Mouse (Mus musculus) urinary bladder, postnatal 36 days (tissue): ENCODE data around the gene Capn5.

ENCODE experiments used
- DNase-seq, 2 experiments: peaks; one replicate each; pipeline ENCODE4 v3.0.0; 2022; ENCODE audit warnings: low spot score in 2 of 2, mixed read lengths in 1 of 2

The Capn5 gene

GRCm38 (mm10) chr7:98148721-98149407 is 29.2 kb downstream of the Capn5 start:
- DNase-seq = no peak

- DNase-seq = no peak
Measured at GRCm38 (mm10) chr7:98147766-98148165, 30.3 kb downstream of the Capn5 start.

DNA sequence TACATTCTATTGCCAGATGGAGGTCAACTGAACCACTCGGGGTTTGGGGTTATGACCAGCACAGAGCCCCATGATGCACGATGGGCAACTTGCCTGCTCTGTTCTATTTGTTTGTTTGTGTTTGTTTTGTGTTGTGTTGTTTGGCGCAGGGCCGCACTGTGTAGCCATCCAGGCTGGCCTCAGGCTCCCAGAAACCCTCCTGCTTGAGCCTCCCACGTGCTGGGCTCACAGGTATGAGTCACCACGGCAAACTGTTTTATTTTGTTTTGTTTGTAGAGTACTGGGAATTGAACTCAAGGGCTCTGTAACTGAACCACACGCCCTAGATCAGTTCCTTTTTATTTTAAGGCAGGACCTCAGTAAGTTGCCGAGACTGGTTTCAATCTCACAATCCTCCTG is 31.6 kb downstream of the Capn5 start:
- DNase-seq = no peak

- DNase-seq = no peak
Measured at GRCm38 (mm10) chr7:98145842-98146446, 32.1 kb downstream of the Capn5 start.

DNA sequence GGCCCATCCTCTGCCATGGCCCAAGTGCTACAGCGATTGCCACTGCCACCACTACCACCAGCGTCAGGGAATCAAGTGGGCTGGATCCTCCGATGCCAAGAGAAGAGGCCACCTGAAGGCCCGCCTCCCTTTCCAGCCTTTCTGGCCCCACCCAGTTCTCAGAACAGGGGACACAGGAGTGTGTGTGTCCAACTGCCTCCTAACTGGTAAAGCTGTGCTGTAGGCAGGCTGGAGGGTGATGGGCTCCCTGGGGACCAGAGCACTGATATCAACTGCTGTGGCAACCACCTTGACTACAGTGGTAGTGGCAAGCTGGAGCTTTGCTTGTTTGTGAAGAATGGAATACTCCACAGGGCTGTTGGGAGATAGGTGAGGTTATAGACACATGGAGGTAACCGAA is 32.7 kb downstream of the Capn5 start, which contains the start of gene Omp:
Gene Omp, minus strand, starts transcription at position 101 of the 400 bp plus-strand sequence.
- no peak for DNase-seq

GRCm38 (mm10) chr7:98142648-98143047 is 35.4 kb downstream of the Capn5 start:
- no peak for DNase-seq

GRCm38 (mm10) chr7:98142247-98142646 is 35.8 kb downstream of the Capn5 start:
- DNase-seq = no peak

DNA sequence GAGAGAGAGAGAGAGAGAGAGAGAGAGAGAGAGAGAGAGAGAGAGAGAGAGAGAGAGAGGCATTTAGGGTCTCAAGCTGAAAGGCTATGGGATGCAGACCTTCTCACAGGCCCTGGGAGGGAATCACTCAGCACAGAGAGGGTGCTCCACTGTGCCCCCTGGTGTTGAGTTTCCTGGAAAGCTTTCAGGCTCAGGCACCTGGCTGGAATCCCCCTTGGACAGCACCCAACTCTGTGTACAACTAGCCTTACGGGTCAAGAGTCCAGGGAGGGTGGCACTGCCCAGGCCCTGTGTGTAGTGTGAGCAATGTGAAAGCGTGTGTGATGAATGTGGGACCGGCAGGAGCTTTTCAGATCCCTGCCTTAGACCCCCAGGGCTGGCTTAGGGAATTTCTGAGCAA is 36.9 kb downstream of the Capn5 start:
- no peak for DNase-seq

GRCm38 (mm10) chr7:98140597-98140996 is 37.5 kb downstream of the Capn5 start:
- DNase-seq = no peak

GRCm38 (mm10) chr7:98139216-98139615 is 38.9 kb downstream of the Capn5 start:
- no peak for DNase-seq

DNA sequence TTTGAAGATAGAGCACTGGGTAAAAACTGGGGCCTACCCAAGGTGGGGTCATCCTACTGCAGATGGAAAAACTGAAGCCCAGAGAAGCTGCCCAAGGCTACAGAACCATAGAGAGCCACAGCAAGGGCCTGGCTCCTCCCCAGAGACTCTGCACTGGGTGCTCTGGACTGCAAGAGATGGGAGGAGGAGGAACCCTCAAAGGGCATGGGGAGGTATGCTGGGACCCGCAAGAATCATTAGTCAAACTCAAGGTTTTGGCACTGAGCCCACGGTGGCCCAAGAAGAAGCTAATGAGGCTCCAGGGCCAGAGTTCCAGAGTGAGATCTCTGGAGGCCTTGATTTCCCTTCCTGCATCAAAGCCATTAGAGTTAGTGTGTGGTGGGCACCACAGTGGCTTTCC is 40.1 kb downstream of the Capn5 start:
- no peak for DNase-seq

DNA sequence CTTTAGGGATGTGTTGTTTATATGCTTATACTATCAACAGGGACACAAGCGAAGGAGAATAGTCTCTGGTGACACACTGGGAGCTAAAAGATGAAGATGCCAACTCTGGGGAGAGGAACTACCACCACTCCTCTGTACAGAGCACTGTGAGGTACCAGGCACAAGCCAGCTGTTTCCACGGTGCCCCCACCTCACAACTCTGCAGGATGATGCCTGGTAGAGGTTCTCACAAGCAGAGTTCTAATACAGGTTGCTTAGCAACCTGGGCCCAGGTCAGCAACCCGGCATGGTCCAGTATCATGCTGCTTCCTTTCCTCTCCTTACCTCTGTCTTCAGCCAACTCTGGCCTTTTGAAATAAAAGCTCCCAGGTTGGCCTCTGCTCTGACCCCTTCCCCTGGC is 40.5 kb downstream of the Capn5 start:
- DNase-seq = no peak

GRCm38 (mm10) chr7:98131751-98132150 is 46.3 kb downstream of the Capn5 start:
- no peak for DNase-seq

GRCm38 (mm10) chr7:98125473-98125872 is 52.6 kb downstream of the Capn5 start:
- no peak for DNase-seq

- DNase-seq = no peak
Measured at GRCm38 (mm10) chr7:98124701-98125100, 53.4 kb downstream of the Capn5 start.

GRCm38 (mm10) chr7:98121673-98122072 is 56.4 kb downstream of the Capn5 start:
- no peak for DNase-seq

- no peak for DNase-seq
Measured at GRCm38 (mm10) chr7:98121241-98121640, 56.8 kb downstream of the Capn5 start.

GRCm38 (mm10) chr7:98120325-98120724 is 57.7 kb downstream of the Capn5 start:
- peak; percentile 60 to 62 for DNase-seq

- DNase-seq = no peak
Measured at GRCm38 (mm10) chr7:98119961-98120232, 58.2 kb downstream of the Capn5 start.

DNA sequence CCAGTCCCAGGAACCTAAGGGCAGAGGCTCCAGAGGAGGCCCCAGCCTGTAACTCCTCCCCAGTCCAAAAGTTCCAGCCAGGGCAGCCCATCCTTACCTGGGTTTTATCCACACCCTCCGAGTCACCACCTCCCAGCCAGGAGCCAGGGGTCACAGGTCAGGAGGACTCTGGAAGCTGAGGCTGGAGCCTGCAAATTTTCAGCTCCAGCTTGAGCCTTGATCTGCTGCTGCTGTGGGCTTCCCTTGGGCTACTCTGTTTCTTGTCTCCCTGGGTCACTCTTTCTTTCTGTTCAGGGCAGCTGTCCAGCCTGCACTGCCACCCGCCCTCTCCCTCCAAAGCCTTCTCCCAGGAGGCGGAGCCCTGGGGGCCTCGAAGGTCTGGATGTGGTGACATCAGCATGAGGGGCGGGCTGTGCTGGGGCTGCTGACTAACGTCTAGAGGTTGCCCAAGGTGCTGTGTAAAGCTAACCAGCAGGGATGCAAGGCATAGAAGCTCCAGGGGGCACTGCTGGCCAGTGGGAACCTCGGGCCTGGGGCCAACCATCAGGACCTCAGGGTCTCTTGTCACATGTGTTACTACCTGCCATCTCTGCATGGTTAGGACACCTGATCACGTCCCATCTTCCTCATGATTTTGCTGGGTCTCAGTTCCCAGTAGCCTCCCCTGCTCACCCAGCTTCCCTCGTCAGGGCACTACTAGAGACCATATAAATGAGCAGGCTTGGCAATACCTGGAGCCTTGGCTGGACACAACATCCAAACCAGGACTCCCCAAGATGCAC is 58.7 kb downstream of the Capn5 start, which contains the start of gene Myo7a:
Gene Myo7a, minus strand, starts transcription at position 346 of the 782 bp plus-strand sequence.
- DNase-seq = no peak

DNA sequence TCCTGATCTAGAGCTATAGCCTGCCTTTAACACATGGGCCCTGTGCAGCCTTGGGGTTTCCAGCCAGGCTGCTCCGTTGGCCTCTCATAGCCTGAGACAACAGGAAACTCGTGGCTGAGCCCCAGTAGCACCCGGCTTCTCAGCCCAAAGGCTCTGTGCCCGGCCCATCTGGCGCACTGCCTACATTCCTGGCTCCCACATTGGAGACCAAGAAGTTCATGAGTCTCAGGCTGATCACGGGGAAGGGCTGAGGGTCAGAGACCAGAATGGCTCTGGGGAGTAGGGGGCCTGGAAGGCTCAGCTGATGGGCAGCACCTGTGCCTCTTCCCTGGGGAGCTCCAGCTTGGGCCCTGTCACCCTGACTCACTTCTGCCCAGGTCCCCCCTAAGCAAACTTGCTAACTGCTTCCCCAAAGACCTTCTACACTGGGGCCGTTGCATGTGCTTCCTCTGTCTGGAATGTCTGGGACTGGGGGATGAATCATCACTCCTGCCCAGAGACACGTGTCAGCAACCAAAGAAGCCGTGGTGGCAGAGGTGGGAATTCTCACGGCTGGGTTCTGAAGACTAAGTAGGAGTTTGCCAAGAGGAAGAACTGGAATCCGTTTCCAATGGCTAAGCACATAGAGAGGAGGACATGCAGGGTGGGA is 60.9 kb downstream of the Capn5 start:
- DNase-seq = peak in 1 of 2 experiments; percentile 62

- DNase-seq = no peak
Measured at GRCm38 (mm10) chr7:98114656-98115055, 63.4 kb downstream of the Capn5 start.
